Mouse (Mus musculus) forebrain, embryonic 12.5 days (tissue): ENCODE measurements around the gene Prrt1. TPM values are rescaled to one million over a fixed set of nuclear protein-coding genes. Genes with fewer than 3 reads are reported as not detected.

ENCODE experiments used
- polyA plus RNA-seq: library from polyadenylated mRNA; unstranded; fragments of >200 nt; fragmentation: Nextera tagmentation; extraction: Ambion mirVana; gene quantifications from 2 replicates; pipeline ENCODE4 v1.2.1, GENCODE M21; 2016

The Prrt1 gene
- polyA plus RNA-seq, 1 experiment from 2014 or later: 2.9 TPM

Other genes with a start within 250 kb of the Prrt1 start
- gene BC051142, start 230.7 kb upstream of the Prrt1 start, polyA plus RNA-seq: 2.4 and 2.6 TPM in 2 replicates
- gene Btnl4, start 152.2 kb upstream of the Prrt1 start, polyA plus RNA-seq: not detected in 2 replicates
- not detected in 2 replicates for gene Btnl6, start 112.2 kb upstream of the Prrt1 start, polyA plus RNA-seq
- gene Notch4, start 65.3 kb upstream of the Prrt1 start, polyA plus RNA-seq: 6.9 and 9.5 TPM in 2 replicates
- gene Gpsm3, start 39.7 kb upstream of the Prrt1 start, polyA plus RNA-seq: 2.0 and 2.7 TPM in 2 replicates
- 16.6 and 17.8 TPM in 2 replicates for gene Pbx2, start 38.3 kb upstream of the Prrt1 start, polyA plus RNA-seq
- 2.6 and 2.9 TPM in 2 replicates for gene Ager, start 31.7 kb upstream of the Prrt1 start, polyA plus RNA-seq
- gene Rnf5, start 25.8 kb upstream of the Prrt1 start, polyA plus RNA-seq: 241 and 247 TPM in 2 replicates
- gene Agpat1, start 25.3 kb upstream of the Prrt1 start, polyA plus RNA-seq: 70.5 and 73.9 TPM in 2 replicates
- gene Egfl8, start 13.6 kb upstream of the Prrt1 start, polyA plus RNA-seq: 3.2 and 4.6 TPM in 2 replicates
- gene Ppt2, start 1.0 kb upstream of the Prrt1 start, polyA plus RNA-seq: 20.3 and 21.2 TPM in 2 replicates
- 13.9 and 14.6 TPM in 2 replicates for gene Fkbpl, start 15.2 kb downstream of the Prrt1 start, polyA plus RNA-seq
- 107 and 109 TPM in 2 replicates for gene Atf6b, start 17.6 kb downstream of the Prrt1 start, polyA plus RNA-seq
- gene Tnxb, start 41.0 kb downstream of the Prrt1 start, polyA plus RNA-seq: 0.03 and 0.04 TPM in 2 replicates
- not detected in 2 replicates for gene C4b, start 114.3 kb downstream of the Prrt1 start, polyA plus RNA-seq
- not detected in 2 replicates for gene Cyp21a1, start 175.0 kb downstream of the Prrt1 start, polyA plus RNA-seq
- 28.6 and 32.7 TPM in 2 replicates for gene Stk19, start 207.4 kb downstream of the Prrt1 start, polyA plus RNA-seq
- gene Dxo, start 207.5 kb downstream of the Prrt1 start, polyA plus RNA-seq: 72.9 and 77.6 TPM in 2 replicates
- gene Skiv2l, start 220.7 kb downstream of the Prrt1 start, polyA plus RNA-seq: 61.8 and 64.8 TPM in 2 replicates
- gene Nelfe, start 220.9 kb downstream of the Prrt1 start, polyA plus RNA-seq: 124 and 133 TPM in 2 replicates
- 2.9 and 3.6 TPM in 2 replicates for gene Cfb, start 233.0 kb downstream of the Prrt1 start, polyA plus RNA-seq
- gene Zbtb12, start 249.9 kb downstream of the Prrt1 start, polyA plus RNA-seq: 9.2 and 10.4 TPM in 2 replicates